Mouse (Mus musculus): ENCODE measurements around the gene Zbtb43.

Gene Zbtb43

GRCm38 (mm10) chr2:33453476-33453875 is 14.9 kb downstream of the Zbtb43 start:
- no peak for DNase-seq (ENCODE audit: low spot score in 2 of 2)

- DNase-seq (ENCODE audit: low spot score in 2 of 2) = no peak
Measured at GRCm38 (mm10) chr2:33452721-33453120, 15.6 kb downstream of the Zbtb43 start.

GRCm38 (mm10) chr2:33452140-33452539 is 16.2 kb downstream of the Zbtb43 start:
- no peak for DNase-seq (ENCODE audit: low spot score in 2 of 2)

- no peak for DNase-seq (ENCODE audit: low spot score in 2 of 2)
Measured at GRCm38 (mm10) chr2:33451038-33451978, 17.1 kb downstream of the Zbtb43 start.

DNA sequence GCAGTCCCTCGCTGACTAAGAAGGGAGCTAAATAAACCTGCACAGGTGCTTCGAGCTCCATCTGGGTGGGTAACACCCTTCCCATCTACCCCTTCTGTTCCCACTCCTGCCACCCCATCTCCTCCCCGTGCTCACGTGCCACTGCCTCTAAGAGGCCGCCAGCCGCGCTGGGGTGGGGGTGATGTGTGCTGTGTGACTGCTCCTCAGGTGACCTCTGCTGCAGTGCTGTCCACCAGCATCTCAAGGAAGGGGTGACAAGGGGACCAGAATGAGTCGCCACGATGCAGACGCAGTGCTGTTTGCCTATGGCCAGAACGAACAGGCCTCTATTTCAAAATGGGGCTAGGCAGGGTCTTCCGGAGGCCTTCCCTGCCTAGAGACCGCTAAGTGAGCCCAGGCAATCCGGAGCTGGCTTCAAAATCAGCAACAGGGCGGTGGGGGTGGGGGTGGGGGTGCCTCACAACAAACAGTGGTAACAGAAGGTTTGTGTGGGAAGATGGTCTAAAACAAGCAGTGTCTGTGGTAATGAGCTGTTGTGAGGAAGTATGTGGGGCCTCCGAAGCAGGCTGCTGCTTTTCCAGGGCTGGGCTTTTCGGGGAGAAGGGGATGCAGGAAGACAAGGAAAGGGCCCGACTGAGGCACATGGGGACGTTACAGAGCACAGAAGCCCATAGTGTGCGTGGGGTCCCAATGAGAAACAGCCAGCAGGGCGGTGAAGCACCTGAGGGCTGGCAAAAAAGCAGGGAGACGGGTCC is 19.1 kb downstream of the Zbtb43 start:
- DNase-seq (ENCODE audit: low spot score in 2 of 2) = no peak

- no peak for DNase-seq (ENCODE audit: low spot score in 2 of 2)
Measured at GRCm38 (mm10) chr2:33446796-33447195, 21.6 kb downstream of the Zbtb43 start.

DNA sequence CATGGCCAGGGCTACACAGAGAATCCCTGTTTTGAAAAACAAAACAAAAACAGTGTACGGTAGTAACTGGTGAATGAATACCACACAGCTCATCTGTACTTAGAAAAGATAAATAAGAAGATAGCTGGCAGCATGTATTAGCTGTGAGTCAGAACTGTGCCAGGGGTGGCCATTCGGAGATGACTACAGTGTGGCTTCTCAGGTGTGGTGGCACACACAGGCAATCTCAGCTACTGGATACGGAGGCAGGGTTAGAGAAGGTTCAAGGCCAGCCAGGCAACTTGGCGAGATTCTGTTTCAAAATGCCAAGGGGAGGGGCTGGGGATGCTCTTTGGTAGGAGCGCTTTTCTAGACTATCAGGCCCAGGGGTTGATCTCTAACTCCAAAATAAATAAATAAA is 22.6 kb downstream of the Zbtb43 start:
- no peak for DNase-seq (ENCODE audit: low spot score in 2 of 2)

DNA sequence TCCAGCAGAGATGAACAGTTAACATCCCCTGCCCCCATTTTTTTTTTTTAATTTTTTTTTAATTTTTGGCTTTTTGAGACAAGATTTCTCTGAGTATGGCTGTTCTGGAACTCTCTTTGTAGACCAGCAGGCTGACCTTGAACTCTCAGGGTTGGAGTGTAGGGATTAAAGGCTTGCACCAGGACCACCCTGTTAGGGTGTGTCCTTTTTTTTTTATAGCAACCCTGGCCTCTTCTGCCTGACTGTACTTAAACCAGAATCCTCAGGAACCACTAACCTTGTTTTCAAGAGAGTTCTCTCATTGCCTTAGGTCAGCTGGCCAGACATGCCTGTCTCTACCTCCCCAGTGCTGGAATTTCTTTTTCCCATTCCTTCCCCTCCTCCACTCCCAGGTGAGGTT is 23.5 kb downstream of the Zbtb43 start:
- no peak for DNase-seq (ENCODE audit: low spot score in 2 of 2)

- no peak for DNase-seq (ENCODE audit: low spot score in 2 of 2)
Measured at GRCm38 (mm10) chr2:33444358-33444757, 24.0 kb downstream of the Zbtb43 start.

GRCm38 (mm10) chr2:33442701-33443100 is 25.7 kb downstream of the Zbtb43 start:
- no peak for DNase-seq (ENCODE audit: low spot score in 2 of 2)

DNA sequence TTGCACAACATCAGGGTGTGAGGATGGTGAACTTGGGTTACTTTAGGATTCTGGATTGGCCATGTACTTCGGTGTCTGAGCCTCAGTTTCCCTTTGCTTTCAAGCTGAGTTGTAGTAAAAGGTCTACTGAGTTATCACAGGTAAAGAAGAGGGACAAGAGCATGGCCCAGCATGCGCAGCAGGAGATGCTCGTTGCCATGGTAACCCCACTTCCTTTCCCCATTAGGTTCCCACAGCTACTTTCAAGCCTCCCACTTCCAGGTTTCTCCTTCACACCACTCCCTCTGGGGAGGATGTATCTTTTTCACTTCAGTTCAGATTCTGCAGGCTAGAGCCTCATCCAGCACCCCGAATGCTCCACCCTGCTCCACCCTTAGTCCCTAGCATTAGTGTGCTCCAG is 27.5 kb downstream of the Zbtb43 start:
- no peak for DNase-seq (ENCODE audit: low spot score in 2 of 2)

GRCm38 (mm10) chr2:33439980-33440670 is 28.2 kb downstream of the Zbtb43 start:
- no peak for DNase-seq (ENCODE audit: low spot score in 2 of 2)

DNA sequence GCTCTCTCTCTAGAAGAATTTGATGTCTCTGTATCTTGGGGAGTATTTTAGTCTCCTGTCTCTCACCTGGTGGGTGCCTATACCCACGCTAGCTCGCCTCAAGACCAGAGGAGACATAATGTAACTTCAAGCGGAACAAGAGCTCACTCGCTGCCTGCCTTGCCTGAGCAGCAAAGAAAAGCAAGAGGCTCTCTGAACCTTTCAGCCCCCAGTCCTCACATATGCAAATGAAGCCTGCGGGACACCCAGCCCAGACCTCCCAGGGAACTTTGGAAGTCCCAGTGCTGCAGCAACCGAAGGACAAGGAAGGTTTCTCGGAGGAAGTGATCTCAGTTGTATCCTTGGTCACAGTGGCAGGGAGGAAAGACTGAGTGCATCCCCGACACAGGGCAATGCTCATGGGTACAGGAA is 28.9 kb downstream of the Zbtb43 start:
- no peak for DNase-seq (ENCODE audit: low spot score in 2 of 2)

GRCm38 (mm10) chr2:33438377-33438776 is 30.0 kb downstream of the Zbtb43 start:
- DNase-seq (ENCODE audit: low spot score in 2 of 2) = no peak

DNA sequence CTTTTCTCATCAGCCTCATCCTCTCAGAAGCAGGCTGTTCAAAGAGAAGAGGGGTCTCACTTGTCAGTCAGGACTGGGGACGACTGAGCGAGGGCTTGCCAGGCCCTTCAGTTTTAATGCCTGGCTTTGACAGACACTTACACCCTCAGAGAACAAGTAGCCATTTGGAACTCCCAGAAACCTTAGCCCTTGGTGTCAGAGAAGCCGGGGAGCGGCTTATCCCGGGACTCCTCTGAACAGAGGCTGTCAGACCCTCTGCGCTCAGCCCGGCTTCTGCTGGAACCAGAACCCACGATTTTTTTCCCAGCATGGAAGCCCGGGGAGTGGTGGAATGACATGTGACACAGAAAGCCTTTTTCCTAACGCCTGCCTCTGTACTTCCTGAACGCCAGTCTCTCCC is 31.2 kb downstream of the Zbtb43 start:
- DNase-seq (ENCODE audit: low spot score in 2 of 2) = no peak

- DNase-seq (ENCODE audit: low spot score in 2 of 2) = no peak
Measured at GRCm38 (mm10) chr2:33436035-33436580, 32.3 kb downstream of the Zbtb43 start.

- no peak for DNase-seq (ENCODE audit: low spot score in 2 of 2)
Measured at GRCm38 (mm10) chr2:33435036-33435650, 33.2 kb downstream of the Zbtb43 start.

DNA sequence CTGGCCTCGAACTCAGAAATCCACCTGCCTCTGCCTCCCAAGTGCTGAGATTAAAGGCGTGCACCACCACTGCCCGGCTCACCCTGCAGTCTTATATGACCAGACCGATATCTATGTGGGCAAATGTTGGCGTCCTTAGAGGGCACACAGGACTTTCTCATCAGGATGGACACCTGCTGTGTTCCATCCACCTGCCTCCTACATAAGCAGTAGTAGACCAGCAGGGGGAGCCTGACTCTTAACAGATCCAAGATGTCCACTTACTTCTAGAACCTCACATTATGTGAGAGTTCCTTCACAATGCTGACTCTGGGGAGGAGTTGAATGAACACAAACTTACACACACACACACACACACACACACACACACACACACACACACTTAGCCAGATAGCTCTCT is 35.5 kb downstream of the Zbtb43 start:
- peak in 1 of 2 experiments; percentile 47 for DNase-seq (ENCODE audit: low spot score in 2 of 2)

GRCm38 (mm10) chr2:33430771-33431699 is 37.3 kb downstream of the Zbtb43 start, which contains the start of gene Zbtb34:
Gene Zbtb34, minus strand, starts transcription at chr2:33431324.
- peak; percentile 45 to 64 for DNase-seq (ENCODE audit: low spot score in 2 of 2)

GRCm38 (mm10) chr2:33430081-33430770 is 38.1 kb downstream of the Zbtb43 start:
- no peak for DNase-seq (ENCODE audit: low spot score in 2 of 2)
